Mouse (Mus musculus): ENCODE data around the gene Gm11639.

DNA sequence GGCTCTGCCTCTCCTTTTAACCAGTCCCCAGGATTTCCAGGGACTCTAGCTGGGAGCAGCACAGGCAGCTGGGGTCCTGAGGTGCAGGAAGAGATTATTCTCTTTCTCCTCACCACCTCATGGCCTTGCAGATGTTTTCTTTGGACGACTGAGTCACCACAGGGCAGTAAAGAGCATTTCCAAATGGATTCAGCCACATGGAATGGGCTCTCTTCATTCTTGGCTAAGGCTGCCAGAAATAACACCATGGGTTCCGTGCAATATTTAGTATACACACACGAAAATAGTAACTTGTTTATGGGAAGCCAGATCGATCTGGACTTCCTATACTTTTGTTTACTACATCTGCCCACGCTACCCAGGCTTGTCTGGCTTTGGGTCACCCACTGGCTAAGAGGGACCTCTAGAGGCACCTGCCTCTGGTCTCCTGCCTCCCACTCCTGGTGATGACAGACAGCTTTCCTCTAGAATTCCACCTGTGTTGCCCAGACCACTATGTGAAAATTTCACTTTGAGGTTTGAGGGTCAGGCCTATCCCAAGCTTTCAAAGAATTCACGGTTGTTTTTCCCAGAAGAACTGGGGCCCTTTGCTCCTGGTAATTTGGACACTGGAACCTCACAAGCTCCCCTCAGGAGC, 22.1 kb upstream of the Gm11639 start:
- TF ChIP-seq CTCF (conservative IDR thresholded peaks at IDR 0.05; ENCODE audit: low read length): no peak
- TF ChIP-seq NANOG (IDR thresholded peaks at IDR 0.05; ENCODE audit: borderline replicate concordance, low read length): no peak
